Mouse (Mus musculus) midbrain, embryonic 12.5 days (tissue): ENCODE results near the gene Fbxl22. TPM values are rescaled to one million over a fixed set of nuclear protein-coding genes. Genes with fewer than 3 reads are reported as not detected.

Source experiments
- ATAC-seq: fragments of 200-750 bp; cut with Nextera tagmentation; 2 replicates; pipeline ENCODE4 v1.8.0; 2017; ENCODE audit warnings: low read depth, moderate TSS enrichment, moderate library complexity; ENCODE audit not compliant: low FRiP score
- H3K27ac ChIP-seq: fragments of 300-500 bp; sonication (generic); replicated peaks from 2 replicates; pipeline ENCODE4 v1.5.1; 2016; ENCODE audit warnings: mild to moderate bottlenecking
- H3K27me3 ChIP-seq: fragments of 300-500 bp; sonication (generic); 2 replicates; pipeline ENCODE4 v1.6.1; 2016; ENCODE audit warnings: mild to moderate bottlenecking
- H3K36me3 ChIP-seq: fragments of 300-500 bp; sonication (generic); 2 replicates; pipeline ENCODE4 v1.6.1; 2016
- H3K4me1 ChIP-seq: fragments of 300-500 bp; sonication (generic); 2 replicates; pipeline ENCODE4 v1.6.1; 2016
- H3K4me2 ChIP-seq: fragments of 300-500 bp; sonication (generic); replicated peaks from 2 replicates; pipeline ENCODE4 v1.6.1; 2016; ENCODE audit warnings: mild to moderate bottlenecking, moderate library complexity
- H3K4me3 ChIP-seq: fragments of 300-500 bp; sonication (generic); 2 replicates; pipeline ENCODE4 v1.5.1; 2016; ENCODE audit warnings: mild to moderate bottlenecking
- H3K9ac ChIP-seq: fragments of 300-500 bp; sonication (generic); replicated peaks from 2 replicates; pipeline ENCODE4 v1.6.1; 2016; ENCODE audit warnings: mild to moderate bottlenecking, moderate library complexity
- H3K9me3 ChIP-seq: fragments of 300-500 bp; sonication (generic); 2 replicates; pipeline ENCODE4 v1.6.1; 2016; ENCODE audit warnings: mild to moderate bottlenecking
- WGBS: fragments of 180-500 bp; shearing (Covaris S2); methylation state at CpG from one replicate; pipeline ENCODE4 v1.1.7; 2016; 5-methylcytosine and 5-hydroxymethylcytosine counted together
- polyA plus RNA-seq: library from polyadenylated mRNA; unstranded; fragments of >200 nt; fragmentation: Nextera tagmentation; extraction: Ambion mirVana; gene quantifications from 2 replicates; pipeline ENCODE4 v1.2.1, GENCODE M21; 2016

Gene Fbxl22
- polyA plus RNA-seq, 1 experiment from 2014 or later: 2.0 TPM

DNA sequence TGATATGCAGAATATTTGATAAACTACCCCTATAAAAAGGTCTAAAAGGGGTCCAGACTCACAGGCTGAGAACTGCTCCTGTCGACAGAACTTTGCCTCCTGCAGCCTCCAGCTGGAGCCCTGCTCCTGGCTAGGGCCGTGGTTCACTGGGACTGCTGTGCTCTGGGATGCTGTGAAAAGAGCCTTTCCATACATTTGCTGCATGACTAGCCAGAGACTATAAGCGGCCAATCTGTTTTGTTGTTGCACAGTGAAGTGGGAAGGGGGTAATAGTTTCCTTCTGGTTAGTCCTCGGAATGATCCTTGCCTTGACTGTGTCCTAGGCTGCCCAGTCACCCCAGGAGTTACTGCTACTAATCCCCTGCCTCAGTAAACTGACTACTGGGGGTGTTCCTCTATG lies 8.4 kb downstream of the Fbxl22 start:
- no peaks in the 10 kb centered on the region for H3K9me3 ChIP-seq
- no peaks in the 10 kb centered on the region for H3K27me3 ChIP-seq
- no peak overlapping the region for H3K4me2 ChIP-seq
- peaks cover 73% of the 10 kb centered on the region for H3K36me3 ChIP-seq
- H3K4me1 ChIP-seq: peaks cover 47% of the 10 kb centered on the region
- H3K27ac ChIP-seq: peak overlapping the region; percentile 67
- H3K4me3 ChIP-seq: no peak overlapping the region
- peak; percentile 27; the same call in 1 of the 2 replicates for ATAC-seq
- peak overlapping the region; percentile 24; the same call in 1 of the 2 replicates for H3K9ac ChIP-seq
- 17% methylated on average over 4 of the region's 4 CpGs for WGBS

DNA sequence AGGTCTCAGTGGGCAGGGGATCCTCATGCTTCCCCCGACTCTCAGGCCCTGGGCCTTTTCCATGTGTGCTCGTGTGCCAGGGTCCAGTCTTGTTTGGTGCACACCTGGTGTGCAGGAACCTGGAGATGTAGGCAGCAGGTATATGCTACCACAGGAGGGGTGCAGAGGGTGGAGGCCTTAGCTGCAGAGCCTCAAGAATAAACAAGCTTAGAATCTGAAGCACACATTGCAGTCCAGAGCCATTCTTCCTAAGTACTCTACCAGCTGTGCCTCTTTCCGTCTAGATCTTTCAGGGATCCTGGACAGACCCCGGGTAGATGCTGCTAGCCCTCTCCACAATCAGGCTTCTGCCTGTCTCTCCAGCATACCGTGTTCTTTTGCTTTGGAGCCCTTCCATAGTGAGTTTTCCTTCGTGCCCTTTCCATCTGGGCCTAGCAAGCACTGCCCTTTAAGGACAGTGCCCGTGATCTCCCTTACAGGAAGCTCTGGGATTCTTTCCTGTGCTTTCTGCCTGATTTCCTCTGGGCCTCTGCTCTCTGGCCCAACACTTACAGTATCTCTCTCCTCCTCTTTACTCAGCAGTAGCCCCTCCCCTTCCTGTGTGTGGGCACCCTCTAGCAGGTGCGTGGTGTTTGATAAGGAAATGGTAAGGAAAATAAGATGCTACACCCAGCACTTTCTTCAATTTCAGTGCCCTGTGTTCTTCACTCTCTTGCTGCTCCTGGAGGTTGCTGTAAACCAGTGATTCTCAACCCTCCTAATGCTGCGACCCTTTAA lies 9.1 kb downstream of the Fbxl22 start:
- H3K9ac ChIP-seq: no peak overlapping the region
- H3K27ac ChIP-seq: peak overlapping the region; percentile 67
- H3K4me2 ChIP-seq: no peak overlapping the region
- H3K9me3 ChIP-seq: no peaks in the 10 kb centered on the region
- peaks cover 79% of the 10 kb centered on the region for H3K36me3 ChIP-seq
- 58% methylated on average over 9 of the region's 9 CpGs for WGBS
- H3K4me3 ChIP-seq: no peak overlapping the region
- H3K27me3 ChIP-seq: no peaks in the 10 kb centered on the region
- ATAC-seq: no peak
- H3K4me1 ChIP-seq: peaks cover 40% of the 10 kb centered on the region

DNA sequence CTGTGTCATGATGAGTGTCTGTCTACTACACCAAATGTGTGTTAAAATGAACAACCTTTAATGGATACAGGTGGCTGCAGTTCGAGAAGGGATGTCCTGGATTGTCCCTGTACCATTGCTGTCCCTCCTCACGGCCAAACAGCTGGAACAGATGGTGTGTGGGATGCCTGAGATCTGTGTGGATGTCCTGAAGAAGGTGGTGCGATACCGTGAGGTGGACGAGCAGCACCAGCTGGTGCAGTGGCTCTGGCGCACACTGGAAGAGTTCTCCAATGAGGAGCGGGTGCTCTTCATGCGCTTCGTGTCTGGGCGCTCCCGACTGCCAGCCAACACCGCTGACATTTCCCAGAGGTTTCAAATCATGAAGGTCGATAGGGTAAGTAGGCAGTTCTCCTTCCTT lies 9.9 kb downstream of the Fbxl22 start:
- H3K4me2 ChIP-seq: no peak overlapping the region
- H3K9me3 ChIP-seq: no peaks in the 10 kb centered on the region
- no peak for ATAC-seq
- WGBS: 88% methylated on average over 13 of the region's 13 CpGs
- no peak overlapping the region for H3K9ac ChIP-seq
- peaks cover 36% of the 10 kb centered on the region for H3K4me1 ChIP-seq
- H3K36me3 ChIP-seq: peaks cover 82% of the 10 kb centered on the region
- H3K4me3 ChIP-seq: no peak overlapping the region
- no peak overlapping the region for H3K27ac ChIP-seq
- H3K27me3 ChIP-seq: no peaks in the 10 kb centered on the region

DNA sequence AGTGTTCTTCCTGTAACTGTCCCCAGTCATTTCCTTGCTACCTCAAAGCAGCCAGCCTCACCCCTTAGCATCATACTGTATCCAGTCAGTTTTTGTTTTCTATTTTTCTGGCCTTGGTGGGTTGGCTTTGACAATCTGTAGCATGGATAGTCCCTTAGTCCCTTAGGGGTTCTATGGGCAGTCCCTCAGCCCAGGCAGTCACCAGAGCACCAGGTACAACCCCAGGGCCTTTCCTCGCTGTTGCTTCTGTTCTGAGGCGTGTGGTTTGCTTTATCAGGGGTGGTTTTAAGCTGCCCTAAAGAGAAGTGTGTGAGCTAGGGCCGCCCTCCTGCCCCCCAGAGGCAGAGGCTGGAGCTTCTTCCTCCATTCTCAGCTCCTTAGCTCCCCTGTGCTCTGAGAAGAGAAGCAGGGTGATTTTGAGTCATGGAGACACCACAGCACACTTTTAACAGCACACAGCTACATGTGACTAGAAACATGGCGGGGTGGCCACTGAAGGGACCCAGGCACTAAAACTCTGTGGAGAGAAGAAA lies 10.4 kb downstream of the Fbxl22 start:
- peaks cover 79% of the 10 kb centered on the region for H3K36me3 ChIP-seq
- no peak overlapping the region for H3K27ac ChIP-seq
- 83% methylated on average over 4 of the region's 4 CpGs for WGBS
- no peak for ATAC-seq
- no peak overlapping the region for H3K4me3 ChIP-seq
- H3K9me3 ChIP-seq: no peaks in the 10 kb centered on the region
- H3K27me3 ChIP-seq: no peaks in the 10 kb centered on the region
- no peak overlapping the region for H3K4me2 ChIP-seq
- H3K4me1 ChIP-seq: peaks cover 36% of the 10 kb centered on the region
- no peak overlapping the region for H3K9ac ChIP-seq

DNA sequence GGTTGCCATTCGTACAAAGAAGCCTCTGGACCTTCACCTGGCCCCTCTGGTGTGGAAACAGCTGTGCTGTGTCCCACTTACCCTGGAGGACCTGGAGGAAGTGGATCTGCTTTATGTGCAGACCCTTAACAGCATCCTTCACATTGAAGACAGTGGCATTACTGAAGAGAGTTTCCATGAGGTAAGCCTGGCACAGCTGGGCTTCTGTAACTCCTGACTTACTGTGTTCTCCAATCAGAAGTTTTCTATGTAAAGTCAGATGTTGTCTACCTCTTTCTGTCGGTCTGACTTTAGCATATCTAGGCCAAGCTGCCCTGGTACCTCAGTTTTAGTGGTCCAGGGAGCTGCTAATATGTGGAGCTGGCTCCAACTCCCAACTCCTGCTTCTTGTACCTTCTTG lies 13.1 kb downstream of the Fbxl22 start:
- no peak for ATAC-seq

DNA sequence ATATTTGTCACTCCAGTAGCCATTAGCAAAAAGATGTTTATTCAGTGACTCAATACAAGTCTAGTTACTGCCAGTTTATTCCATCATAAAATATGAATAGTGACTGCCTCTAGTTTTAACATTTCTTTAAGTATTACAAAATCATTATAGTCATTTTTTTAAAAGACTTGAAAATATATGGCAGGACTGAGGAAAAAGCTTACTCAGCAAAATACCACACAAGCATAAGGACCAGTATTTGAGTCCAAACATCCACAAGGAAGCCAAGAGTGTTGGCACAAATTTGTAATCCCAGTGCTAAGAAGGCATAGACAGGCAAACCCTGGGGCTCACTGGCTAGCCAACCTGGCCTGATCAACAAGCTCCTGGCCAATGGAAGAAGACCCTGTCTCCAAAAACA lies 20.4 kb downstream of the Fbxl22 start:
- no peaks in the 10 kb centered on the region for H3K27me3 ChIP-seq
- no peak overlapping the region for H3K9ac ChIP-seq
- H3K36me3 ChIP-seq: peaks cover 85% of the 10 kb centered on the region
- no peak for ATAC-seq
- H3K4me3 ChIP-seq: no peak overlapping the region
- no peaks in the 10 kb centered on the region for H3K4me1 ChIP-seq
- no peak overlapping the region for H3K4me2 ChIP-seq
- H3K27ac ChIP-seq: no peak overlapping the region
- H3K9me3 ChIP-seq: no peaks in the 10 kb centered on the region

More for the DNA sequence above, 13.1 kb downstream of the Fbxl22 start:
- Histone ChIP-seq H3K4me2 (no peak overlapping the region), H3K4me3 (no peak overlapping the region), H3K9me3 (no peaks in the 10 kb centered on the region), H3K9ac (no peak overlapping the region), H3K27ac (no peak overlapping the region), H3K4me1 (peaks cover 28% of the 10 kb centered on the region), H3K36me3 (peaks cover 73% of the 10 kb centered on the region), H3K27me3 (no peaks in the 10 kb centered on the region)
- 85% methylated on average over 2 of the region's 2 CpGs for WGBS

DNA sequence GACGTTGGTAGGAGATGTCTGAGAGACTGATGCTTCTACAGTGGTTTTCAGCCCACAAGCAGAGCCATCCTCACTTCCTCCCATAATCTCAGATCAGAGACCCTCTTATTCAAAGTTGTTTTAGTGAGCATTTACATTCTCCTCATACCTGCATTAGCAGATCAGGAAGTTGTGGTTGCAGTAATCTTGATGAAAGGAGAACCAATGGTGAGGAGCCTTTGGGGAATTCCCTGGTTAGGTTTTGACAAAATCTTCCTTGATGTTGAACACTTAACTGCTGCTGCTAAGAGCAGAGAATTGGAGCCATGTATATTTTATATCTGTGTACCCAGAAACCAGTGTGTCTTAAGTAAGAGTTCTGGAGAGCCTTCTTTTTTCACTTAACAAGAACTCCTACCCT lies 22.0 kb downstream of the Fbxl22 start:
- Histone ChIP-seq H3K4me2 (no peak overlapping the region), H3K27me3 (no peaks in the 10 kb centered on the region), H3K9ac (no peak overlapping the region), H3K4me3 (no peak overlapping the region), H3K36me3 (peaks cover 83% of the 10 kb centered on the region), H3K9me3 (no peaks in the 10 kb centered on the region), H3K27ac (no peak overlapping the region), H3K4me1 (no peaks in the 10 kb centered on the region)
- no peak for ATAC-seq
- 86% methylated on average over 1 of the region's 1 CpGs for WGBS

DNA sequence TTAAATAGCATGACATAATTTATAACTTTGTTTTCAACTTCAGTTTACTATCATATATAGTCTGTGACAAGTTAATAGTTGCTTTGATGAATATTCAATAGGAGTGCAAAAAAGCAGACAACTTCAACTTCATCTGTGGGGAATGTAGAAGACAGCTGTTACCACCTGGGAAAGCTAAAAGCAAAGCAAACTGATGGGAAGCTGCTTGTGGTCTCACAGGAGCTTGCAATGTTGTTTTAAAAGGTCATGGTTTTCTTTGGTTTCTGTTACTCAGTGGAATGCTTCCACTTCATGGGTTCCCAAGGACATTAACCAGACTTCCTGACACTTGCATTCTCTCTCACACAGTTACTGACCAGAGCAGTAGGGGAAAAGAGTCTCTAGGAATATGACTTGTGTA lies 25.6 kb downstream of the Fbxl22 start:
- no peak overlapping the region for H3K4me2 ChIP-seq
- H3K27ac ChIP-seq: no peak overlapping the region
- peaks cover 86% of the 10 kb centered on the region for H3K36me3 ChIP-seq
- no peaks in the 10 kb centered on the region for H3K9me3 ChIP-seq
- H3K27me3 ChIP-seq: no peaks in the 10 kb centered on the region
- no peak overlapping the region for H3K4me3 ChIP-seq
- no peak overlapping the region for H3K9ac ChIP-seq
- ATAC-seq: no peak
- no peaks in the 10 kb centered on the region for H3K4me1 ChIP-seq

DNA sequence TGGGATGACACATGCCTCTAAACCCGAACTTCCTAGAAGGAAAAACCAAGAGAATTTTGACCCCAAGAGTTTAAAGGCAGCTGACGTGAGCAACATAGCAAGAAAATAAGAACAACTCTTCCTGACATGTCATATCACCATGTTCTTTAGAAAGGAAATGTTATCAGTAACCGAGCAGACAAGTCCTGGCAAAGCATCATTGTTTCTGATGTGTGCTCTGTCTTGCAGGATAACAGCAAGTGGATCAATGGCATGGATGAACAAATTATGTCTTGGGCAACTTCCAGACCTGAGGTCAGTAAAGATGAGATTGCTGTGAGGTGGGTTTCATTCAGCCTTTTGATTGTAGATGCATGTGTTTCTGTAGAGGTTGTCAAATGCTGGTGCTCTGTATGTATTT lies 31.0 kb downstream of the Fbxl22 start:
- Histone ChIP-seq H3K9me3 (no peaks in the 10 kb centered on the region), H3K4me2 (no peak overlapping the region), H3K36me3 (peaks cover 71% of the 10 kb centered on the region), H3K27ac (no peak overlapping the region), H3K4me3 (no peak overlapping the region), H3K9ac (no peak overlapping the region), H3K4me1 (no peaks in the 10 kb centered on the region), H3K27me3 (no peaks in the 10 kb centered on the region)
- no peak for ATAC-seq
- 90% methylated on average over 3 of the region's 3 CpGs for WGBS

DNA sequence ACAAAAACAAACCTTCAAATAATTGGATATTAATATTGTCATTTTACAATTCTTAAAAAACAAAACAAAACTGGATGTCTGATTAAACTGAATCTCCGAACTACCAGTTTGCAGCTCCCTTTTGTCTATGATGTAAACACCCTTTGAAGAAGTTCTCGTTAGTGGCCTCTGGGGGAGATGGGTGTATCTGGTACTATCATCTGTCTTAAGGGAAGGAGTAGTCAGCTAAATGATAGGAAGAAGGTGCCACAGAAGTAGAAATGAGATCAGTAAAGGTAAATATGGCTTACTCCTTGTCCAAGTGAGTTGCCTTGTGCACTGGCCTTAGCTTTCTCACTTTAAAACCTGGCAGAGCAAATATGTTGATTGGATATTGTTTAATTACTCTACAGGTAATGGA lies 36.6 kb downstream of the Fbxl22 start:
- no peak for ATAC-seq
- H3K9ac ChIP-seq: no peak overlapping the region
- H3K4me3 ChIP-seq: no peak overlapping the region
- no peaks in the 10 kb centered on the region for H3K9me3 ChIP-seq
- H3K4me2 ChIP-seq: no peak overlapping the region
- H3K27ac ChIP-seq: no peak overlapping the region
- no peaks in the 10 kb centered on the region for H3K27me3 ChIP-seq
- peaks cover 56% of the 10 kb centered on the region for H3K36me3 ChIP-seq
- WGBS: 90% methylated on average over 2 of the region's 2 CpGs
- no peaks in the 10 kb centered on the region for H3K4me1 ChIP-seq

DNA sequence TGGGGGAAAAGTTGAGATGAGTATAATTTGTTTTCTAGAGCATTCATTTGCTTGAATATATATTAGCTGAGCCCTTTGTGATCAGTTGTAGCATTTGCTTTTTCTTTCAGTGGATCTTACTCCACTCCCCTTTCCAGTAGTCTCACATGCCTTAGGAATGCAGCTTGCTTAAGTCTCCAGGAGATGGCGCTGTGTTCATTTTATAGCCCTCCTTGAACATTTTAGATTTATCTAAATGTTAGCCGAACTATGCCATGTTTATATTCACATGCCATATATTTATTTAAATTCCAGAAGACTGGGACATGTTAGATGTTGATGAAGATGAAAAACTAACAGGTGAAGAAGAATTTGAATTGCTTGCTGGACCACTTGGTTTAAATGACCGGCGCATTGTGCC lies 49.3 kb downstream of the Fbxl22 start:
- Histone ChIP-seq H3K4me3 (no peak overlapping the region), H3K36me3 (peaks cover 58% of the 10 kb centered on the region)
- no peak for ATAC-seq

More for the DNA sequence above, 49.3 kb downstream of the Fbxl22 start:
- Histone ChIP-seq H3K9ac (no peak overlapping the region), H3K27ac (no peak overlapping the region), H3K4me2 (no peak overlapping the region), H3K9me3 (no peaks in the 10 kb centered on the region), H3K27me3 (no peaks in the 10 kb centered on the region), H3K4me1 (no peaks in the 10 kb centered on the region)
- 60% methylated on average over 4 of the region's 4 CpGs for WGBS
